Mouse (Mus musculus): ENCODE results near the gene Gm3573. TPM values are rescaled to one million over a fixed set of nuclear protein-coding genes. Genes with fewer than 3 reads are reported as not detected.

Gene Gm3573
- polyA plus RNA-seq (2012; rRNA removed), result not detected in 2 replicates

GRCm38 (mm10) chr14:42190691-42191090 is at the start of gene Gm3573:
Gene Gm3573 (minus strand): TSS chr14:42190791.

GRCm38 (mm10) chr14:42162522-42162921 is 28.1 kb downstream of the Gm3573 start, which contains the start of gene Gm17027:
Gene Gm17027 (minus strand): TSS chr14:42162622.

Other genes with a start within 250 kb of the Gm3573 start
- gene 1700024B05Rik, start 246.8 kb downstream of the Gm3573 start, polyA plus RNA-seq (2012; rRNA removed), result not detected in 2 replicates
- gene Gm6401, start 222.9 kb downstream of the Gm3573 start, polyA plus RNA-seq (2012; rRNA removed), result not detected in 2 replicates
- gene Gm3543, start 207.5 kb downstream of the Gm3573 start, polyA plus RNA-seq (2012; rRNA removed), result not detected in 2 replicates
- gene Gm7951, start 73.4 kb downstream of the Gm3573 start, polyA plus RNA-seq (2012; rRNA removed), result not detected in 2 replicates
- not detected in 2 replicates for gene Gm17027, start 28.2 kb downstream of the Gm3573 start, polyA plus RNA-seq (2012; rRNA removed)
- gene Gm17026, start 69.3 kb upstream of the Gm3573 start, polyA plus RNA-seq (2012; rRNA removed), result not detected in 2 replicates
- gene Gm9611, start 106.6 kb upstream of the Gm3573 start, polyA plus RNA-seq (2012; rRNA removed), result not detected in 2 replicates
- gene Gm7995, start 119.4 kb upstream of the Gm3573 start, polyA plus RNA-seq (2012; rRNA removed), result not detected in 2 replicates
- gene Gm8005, start 248.9 kb upstream of the Gm3573 start, polyA plus RNA-seq (2012; rRNA removed), result not detected in 2 replicates